Mouse (Mus musculus) c-Kit-positive CD71-negative TER-119-negative erythroid progenitor cells, embryonic 14.5 days (primary cell): ENCODE data around the gene Clcn3.

Experiments
- DNase-seq: peaks from one replicate; pipeline ENCODE4 v3.0.0-alpha.2; 2013; ENCODE audit warnings: low read depth

Gene Clcn3

DNA sequence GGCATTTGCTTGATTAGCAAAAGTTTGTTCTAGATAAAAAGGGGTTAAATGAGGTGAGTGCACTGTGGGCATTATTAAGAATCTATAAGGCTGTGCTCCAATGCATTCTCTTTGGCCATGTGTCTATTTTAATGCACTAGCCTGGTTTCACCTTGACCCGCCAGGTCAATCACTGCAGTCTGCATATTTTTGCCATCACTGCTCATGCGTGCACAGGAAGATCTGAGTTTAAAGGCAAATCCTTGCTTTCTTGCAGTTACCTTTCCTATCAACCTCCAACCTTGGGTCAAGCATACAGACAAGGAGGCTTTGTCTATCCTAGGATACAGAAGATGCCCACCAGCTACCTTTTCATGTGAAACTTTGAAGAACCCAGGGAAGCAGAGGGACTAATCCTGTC, 113.3 kb downstream of the Clcn3 start:
- no peak for DNase-seq

DNA sequence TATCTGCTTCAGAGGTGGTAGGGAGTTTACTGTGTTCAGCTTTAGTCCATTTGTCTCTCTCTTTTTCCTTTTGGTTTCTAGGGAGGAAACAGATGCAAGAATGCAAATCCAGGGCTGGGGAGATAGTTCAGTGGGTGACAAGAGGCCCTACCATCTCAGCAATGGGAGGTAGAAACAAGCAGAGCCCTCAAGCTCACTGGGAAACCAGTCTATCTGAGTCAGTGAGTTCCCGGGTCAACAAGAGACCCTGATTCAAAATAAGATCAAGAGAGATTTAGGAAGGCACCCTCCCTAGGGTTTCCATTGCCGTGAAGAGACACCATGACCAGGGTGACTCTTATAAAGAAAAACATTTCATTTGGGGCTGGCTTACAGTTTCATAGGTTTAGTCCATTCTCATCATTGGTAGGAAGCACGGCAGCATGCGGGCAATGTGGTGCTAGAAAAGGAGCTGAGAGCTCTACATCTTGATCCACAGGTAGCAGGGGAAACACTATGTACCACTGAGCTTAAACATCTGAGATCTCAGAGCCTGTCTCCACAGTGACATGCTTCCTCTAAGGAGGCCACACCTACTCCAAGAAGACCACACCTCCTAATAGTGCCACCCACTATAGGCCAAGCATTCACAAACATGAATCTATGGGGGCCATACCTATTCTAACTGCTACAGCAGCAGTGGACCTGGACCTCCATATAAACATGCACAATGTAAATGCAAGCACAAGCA, 114.7 kb downstream of the Clcn3 start:
- DNase-seq: no peak

DNA sequence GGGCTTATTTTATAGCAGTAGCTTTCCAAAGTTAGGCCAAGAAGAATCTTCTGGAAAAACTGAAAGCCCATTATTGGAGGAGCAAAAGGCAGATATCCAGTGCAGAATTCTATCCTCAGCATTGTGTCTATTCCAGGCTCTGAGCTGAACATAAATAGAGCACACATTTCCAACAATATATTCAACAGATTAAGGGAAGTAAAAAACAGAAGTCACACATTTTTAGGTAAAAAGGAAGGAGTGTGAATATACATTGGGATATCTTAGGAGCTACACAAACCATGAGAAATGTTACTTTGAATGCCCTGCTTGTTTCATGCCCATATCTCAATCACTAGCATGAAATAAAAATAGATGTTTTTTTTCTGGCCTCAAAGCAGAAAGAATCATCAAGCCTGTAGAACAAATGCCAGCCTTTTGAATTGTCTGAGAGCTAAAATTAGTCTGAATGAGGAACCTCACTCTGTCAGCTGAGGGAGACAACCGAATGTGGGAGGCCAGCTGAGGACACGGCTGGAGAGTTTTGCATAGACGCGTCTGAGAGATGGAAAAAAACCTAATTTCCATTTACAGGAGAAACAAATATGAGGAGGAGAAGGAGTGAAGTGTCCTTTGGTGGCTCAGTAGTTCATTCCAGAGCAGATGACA, 115.5 kb downstream of the Clcn3 start:
- DNase-seq: no peak

GRCm38 (mm10) chr8:60865504-60866114, 117.5 kb downstream of the Clcn3 start:
- DNase-seq: peak; percentile 65

- no peak for DNase-seq
Measured at GRCm38 (mm10) chr8:60864875-60865274, 118.2 kb downstream of the Clcn3 start.

- DNase-seq: no peak
Measured at GRCm38 (mm10) chr8:60861783-60862182, 121.3 kb downstream of the Clcn3 start.

DNA sequence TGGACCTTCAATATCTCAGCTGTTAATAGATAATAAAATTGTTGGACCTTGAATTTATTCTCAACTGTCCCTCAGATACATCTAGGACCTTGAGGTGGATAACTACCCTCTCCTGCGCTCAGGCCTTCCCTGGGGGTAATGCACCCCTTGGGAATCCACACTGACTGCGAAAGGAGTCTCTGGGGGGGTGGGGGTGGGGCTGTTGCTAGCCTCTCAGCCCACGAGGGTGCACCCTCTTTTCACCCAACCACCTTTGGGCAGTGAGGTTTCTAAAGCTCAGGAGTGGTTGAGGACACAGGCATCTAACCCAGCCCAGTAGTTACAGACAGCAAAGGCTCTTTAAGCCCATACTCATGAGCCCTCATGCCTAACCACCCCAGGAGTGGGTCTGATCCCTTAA, 122.4 kb downstream of the Clcn3 start:
- no peak for DNase-seq
